Mouse (Mus musculus) kidney, embryonic 14.5 days (tissue): Measurements from ENCODE around the gene Minpp1. TPM values are rescaled to one million over a fixed set of nuclear protein-coding genes. Genes with fewer than 3 reads are reported as not detected.

Source experiments
- ATAC-seq: fragments of 200-750 bp; cut with Nextera tagmentation; 2 replicates; pipeline ENCODE4 v1.8.0; 2017; ENCODE audit warnings: moderate number of reproducible peaks, mild to moderate bottlenecking, moderate TSS enrichment, moderate library complexity; ENCODE audit not compliant: low FRiP score, low TSS enrichment
- H3K27ac ChIP-seq: fragments of 300-500 bp; sonication (generic); 2 replicates; pipeline ENCODE4 v1.5.1; 2014; ENCODE audit warnings: low read depth, mild to moderate bottlenecking, low read length, moderate library complexity, mixed read lengths
- H3K27me3 ChIP-seq: fragments of 300-500 bp; sonication (generic); 2 replicates; pipeline ENCODE4 v1.6.1; 2014; ENCODE audit warnings: mild to moderate bottlenecking, low read length; ENCODE audit not compliant: control insufficient read depth, insufficient read depth
- H3K36me3 ChIP-seq: fragments of 300-500 bp; sonication (generic); 2 replicates; pipeline ENCODE4 v1.6.1; 2014; ENCODE audit warnings: low read length, mixed read lengths; ENCODE audit not compliant: control insufficient read depth, insufficient read depth
- H3K4me1 ChIP-seq: fragments of 300-500 bp; sonication (generic); 2 replicates; pipeline ENCODE4 v1.6.1; 2014; ENCODE audit warnings: low read length, mixed read lengths; ENCODE audit not compliant: control insufficient read depth, insufficient read depth
- H3K4me2 ChIP-seq: fragments of 300-500 bp; sonication (generic); replicated peaks from 2 replicates; pipeline ENCODE4 v1.6.1; 2014; ENCODE audit warnings: low read depth, mild to moderate bottlenecking, low read length
- H3K4me3 ChIP-seq: fragments of 300-500 bp; sonication (generic); 2 replicates; pipeline ENCODE4 v1.5.1; 2014; ENCODE audit warnings: mild to moderate bottlenecking, low read length
- H3K9ac ChIP-seq: fragments of 300-500 bp; sonication (generic); 2 replicates; pipeline ENCODE4 v1.6.1; 2014; ENCODE audit warnings: low read depth, mild to moderate bottlenecking, low read length, moderate library complexity
- H3K9me3 ChIP-seq: fragments of 300-500 bp; sonication (generic); 2 replicates; pipeline ENCODE4 v1.6.1; 2016; ENCODE audit warnings: low read length; ENCODE audit not compliant: control insufficient read depth
- WGBS: fragments of 180-500 bp; shearing (Covaris S2); extraction: QIAGEN DNeasy Blood & Tissue Kit; methylation state at CpG from one replicate; pipeline ENCODE4 v1.1.7; 2014; 5-methylcytosine and 5-hydroxymethylcytosine counted together
- polyA plus RNA-seq: library from polyadenylated mRNA; unstranded; fragments of >200 nt; fragmentation: Nextera tagmentation; extraction: Ambion mirVana; gene quantifications from 2 replicates; pipeline ENCODE4 v1.2.1, GENCODE M21; 2014

Gene Minpp1
- polyA plus RNA-seq, 1 experiment from 2014 or later: 82.4 TPM

GRCm38 (mm10) chr19:32494611-32495010, 9.0 kb downstream of the Minpp1 start:
- Histone ChIP-seq H3K27me3 (no peaks in the 10 kb centered on the region), H3K9ac (no peak overlapping the region), H3K4me3 (no peak overlapping the region), H3K36me3 (peaks cover 39% of the 10 kb centered on the region; the same call in 1 of the 2 replicates), H3K27ac (no peak overlapping the region), H3K4me1 (no peaks in the 10 kb centered on the region), H3K4me2 (no peak overlapping the region), H3K9me3 (no peaks in the 10 kb centered on the region)
- 80% methylated on average over 13 of the region's 13 CpGs for WGBS
- ATAC-seq: no peak

- Histone ChIP-seq H3K9me3 (no peaks in the 10 kb centered on the region), H3K27me3 (no peaks in the 10 kb centered on the region), H3K4me3 (no peak overlapping the region), H3K4me2 (no peak overlapping the region), H3K9ac (no peak overlapping the region), H3K4me1 (no peaks in the 10 kb centered on the region), H3K27ac (no peak overlapping the region), H3K36me3 (peaks cover 40% of the 10 kb centered on the region; the same call in 1 of the 2 replicates)
- WGBS: 89% methylated on average over 11 of the region's 11 CpGs
- no peak for ATAC-seq
Observed at GRCm38 (mm10) chr19:32495034-32495433, 9.5 kb downstream of the Minpp1 start.

GRCm38 (mm10) chr19:32497411-32497810, 11.8 kb downstream of the Minpp1 start:
- Histone ChIP-seq H3K9me3 (no peaks in the 10 kb centered on the region), H3K4me2 (no peak overlapping the region), H3K27ac (no peak overlapping the region), H3K4me3 (no peak overlapping the region), H3K36me3 (peaks cover 43% of the 10 kb centered on the region; the same call in 1 of the 2 replicates), H3K27me3 (no peaks in the 10 kb centered on the region), H3K9ac (no peak overlapping the region), H3K4me1 (no peaks in the 10 kb centered on the region)
- WGBS: 84% methylated on average over 6 of the region's 6 CpGs
- ATAC-seq: no peak

GRCm38 (mm10) chr19:32498002-32498401, 12.4 kb downstream of the Minpp1 start:
- Histone ChIP-seq H3K4me3 (no peak overlapping the region), H3K9ac (no peak overlapping the region), H3K4me2 (no peak overlapping the region), H3K27me3 (no peaks in the 10 kb centered on the region), H3K27ac (no peak overlapping the region), H3K9me3 (no peaks in the 10 kb centered on the region), H3K4me1 (no peaks in the 10 kb centered on the region), H3K36me3 (peaks cover 38% of the 10 kb centered on the region; the same call in 1 of the 2 replicates)
- peak; percentile 55; the same call in 1 of the 2 replicates for ATAC-seq
- WGBS: 68% methylated on average over 5 of the region's 5 CpGs

- Histone ChIP-seq H3K27ac (no peak overlapping the region), H3K9me3 (no peaks in the 10 kb centered on the region), H3K4me1 (no peaks in the 10 kb centered on the region), H3K4me3 (no peak overlapping the region), H3K9ac (no peak overlapping the region), H3K27me3 (no peaks in the 10 kb centered on the region), H3K4me2 (no peak overlapping the region), H3K36me3 (peaks cover 32% of the 10 kb centered on the region; the same call in 1 of the 2 replicates)
- ATAC-seq: no peak
- WGBS: 85% methylated on average over 6 of the region's 6 CpGs
Observed at GRCm38 (mm10) chr19:32501414-32501813, 15.8 kb downstream of the Minpp1 start.

- H3K9me3 ChIP-seq: no peaks in the 10 kb centered on the region
- H3K27me3 ChIP-seq: no peaks in the 10 kb centered on the region
- H3K27ac ChIP-seq: no peak overlapping the region
- no peak overlapping the region for H3K4me3 ChIP-seq
- no peak for ATAC-seq
- no peak overlapping the region for H3K4me2 ChIP-seq
- no peak overlapping the region for H3K9ac ChIP-seq
- 84% methylated on average over 8 of the region's 8 CpGs for WGBS
- H3K4me1 ChIP-seq: no peaks in the 10 kb centered on the region
- H3K36me3 ChIP-seq: peaks cover 25% of the 10 kb centered on the region; the same call in 1 of the 2 replicates
Observed at GRCm38 (mm10) chr19:32506081-32506480, 20.5 kb downstream of the Minpp1 start.

- Histone ChIP-seq H3K27ac (no peak overlapping the region), H3K4me2 (no peak overlapping the region), H3K4me1 (no peaks in the 10 kb centered on the region), H3K36me3 (peaks cover 22% of the 10 kb centered on the region; the same call in 1 of the 2 replicates), H3K9me3 (no peaks in the 10 kb centered on the region), H3K4me3 (no peak overlapping the region), H3K27me3 (no peaks in the 10 kb centered on the region), H3K9ac (no peak overlapping the region)
- no peak for ATAC-seq
- WGBS: 92% methylated on average over 5 of the region's 5 CpGs
Observed at GRCm38 (mm10) chr19:32506514-32506913, 20.9 kb downstream of the Minpp1 start.

- Histone ChIP-seq H3K4me1 (no peaks in the 10 kb centered on the region), H3K27me3 (no peaks in the 10 kb centered on the region), H3K36me3 (peaks cover 25% of the 10 kb centered on the region; the same call in 1 of the 2 replicates), H3K4me3 (no peak overlapping the region), H3K9me3 (peaks cover 3% of the 10 kb centered on the region; the same call in 1 of the 2 replicates), H3K4me2 (no peak overlapping the region), H3K9ac (no peak overlapping the region), H3K27ac (no peak overlapping the region)
- ATAC-seq: no peak
- WGBS: 90% methylated on average over 6 of the region's 6 CpGs
Observed at GRCm38 (mm10) chr19:32507100-32507499, 21.5 kb downstream of the Minpp1 start.

GRCm38 (mm10) chr19:32507526-32507925, 22.0 kb downstream of the Minpp1 start:
- Histone ChIP-seq H3K4me1 (no peaks in the 10 kb centered on the region), H3K4me2 (no peak overlapping the region), H3K4me3 (no peak overlapping the region), H3K27me3 (no peaks in the 10 kb centered on the region), H3K9me3 (peaks cover 3% of the 10 kb centered on the region; the same call in 1 of the 2 replicates), H3K9ac (no peak overlapping the region), H3K36me3 (peaks cover 26% of the 10 kb centered on the region; the same call in 1 of the 2 replicates), H3K27ac (no peak overlapping the region)
- no peak for ATAC-seq
- WGBS: 88% methylated on average over 9 of the region's 9 CpGs
